Mouse (Mus musculus) E14TG2a.4 (cell line): ENCODE data around the gene Gbgt1.

ENCODE experiments used
- CTCF ChIP-seq: conservative IDR thresholded peaks from 2 replicates; pipeline ENCODE4 v1.5.1; 2014; ENCODE audit warnings: low read length
- NANOG ChIP-seq: IDR thresholded peaks from 2 replicates; pipeline ENCODE4 v1.6.1; 2014; ENCODE audit warnings: borderline replicate concordance, low read length, mixed read lengths

DNA sequence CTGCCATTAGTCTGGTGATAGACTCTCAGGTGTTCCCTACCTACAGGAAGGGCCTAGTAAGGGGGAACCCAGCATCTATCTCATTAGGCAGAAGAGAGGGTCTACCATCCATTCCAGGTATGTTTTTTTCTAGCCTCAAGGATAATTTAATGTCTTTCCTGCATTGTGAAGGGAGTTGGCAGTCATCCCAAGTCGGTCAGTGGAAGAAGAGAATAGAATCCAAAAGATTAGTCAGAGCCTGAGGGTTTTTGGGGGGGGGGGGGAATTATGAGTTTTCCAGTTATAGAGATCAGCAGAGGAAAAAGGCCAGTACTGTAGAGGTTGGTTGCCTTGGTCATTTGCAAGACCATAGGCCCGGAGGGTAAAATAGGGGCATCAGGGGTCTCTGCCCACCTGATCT is 2.2 kb upstream of the Gbgt1 start:
- TF ChIP-seq CTCF (no peak), NANOG (no peak)
